Mouse (Mus musculus) C2C12 (cell line): ENCODE measurements around the gene Thsd7a.

ENCODE experiments used
- CEBPB ChIP-seq: IDR thresholded peaks from one replicate; pipeline ENCODE4 v1.6.1; 2011; ENCODE audit warnings: low read depth, mild to moderate bottlenecking, control low read depth, moderate library complexity
- CTCF ChIP-seq: IDR thresholded peaks from one replicate; pipeline ENCODE4 v1.5.1; 2011; ENCODE audit not compliant: control insufficient read depth, insufficient read depth, insufficient read length
- FOSL1 ChIP-seq: IDR thresholded peaks from one replicate; pipeline ENCODE4 v1.8.0; 2011; ENCODE audit warnings: mild to moderate bottlenecking, low read length; ENCODE audit not compliant: poor library complexity, insufficient read depth, severe bottlenecking
- MAX ChIP-seq: IDR thresholded peaks from one replicate; pipeline ENCODE4 v1.6.1; 2011; ENCODE audit warnings: mild to moderate bottlenecking, control low read depth
- MYOD1 ChIP-seq: IDR thresholded peaks from one replicate; pipeline ENCODE4 v1.6.1; 2011; ENCODE audit warnings: low read depth; ENCODE audit not compliant: control insufficient read depth, insufficient read length
- MYOG ChIP-seq: IDR thresholded peaks from one replicate; pipeline ENCODE4 v1.6.1; 2011; ENCODE audit not compliant: control insufficient read depth, insufficient read length; ENCODE audit errors: extremely low read depth
- USF1 ChIP-seq: IDR thresholded peaks from one replicate; pipeline ENCODE4 v1.6.1; 2011; ENCODE audit warnings: low read depth, mild to moderate bottlenecking, control low read depth, moderate library complexity

- TF ChIP-seq CTCF (no peak), USF1 (no peak), MYOD1 (no peak), FOSL1 (no peak), MAX (no peak), MYOG (no peak), CEBPB (no peak)
These were observed 15.3 kb downstream of the Thsd7a start for GRCm38 (mm10) chr6:12733924-12734323.
